Mouse (Mus musculus) kidney, adult 2 months (tissue): Measurements from ENCODE around the gene Zfp14. TPM values are rescaled to one million over a fixed set of nuclear protein-coding genes. Genes with fewer than 3 reads are reported as not detected.

ENCODE experiments used
- DNase-seq: peaks from one replicate; pipeline ENCODE4 v3.0.0; 2021
- H3K27ac ChIP-seq: fragments of 200-500 bp; 2 replicates; pipeline ENCODE4 v1.5.1; 2012; ENCODE audit warnings: low read depth, low read length, control low read depth, inconsistent platforms; ENCODE audit not compliant: insufficient read depth
- H3K27me3 ChIP-seq: fragments of 200-500 bp; replicated peaks from 2 replicates; pipeline ENCODE4 v1.6.1; 2012; ENCODE audit warnings: mild to moderate bottlenecking, moderate library complexity, low read length, inconsistent platforms; ENCODE audit not compliant: control insufficient read depth, insufficient read depth
- H3K36me3 ChIP-seq: fragments of 200-500 bp; 2 replicates; pipeline ENCODE4 v1.6.1; 2012; ENCODE audit warnings: mild to moderate bottlenecking, moderate library complexity, low read length, inconsistent platforms; ENCODE audit not compliant: control insufficient read depth, insufficient read depth
- H3K4me1 ChIP-seq: fragments of 200-500 bp; 2 replicates; pipeline ENCODE4 v1.6.1; 2011; ENCODE audit warnings: low read length; ENCODE audit not compliant: control insufficient read depth, insufficient read depth
- H3K4me3 ChIP-seq: fragments of 200-500 bp; 2 replicates; pipeline ENCODE4 v1.5.1; 2011; ENCODE audit warnings: mild to moderate bottlenecking, low read depth, low read length, control low read depth; ENCODE audit not compliant: insufficient read depth
- CTCF ChIP-seq: fragments of 200-500 bp; conservative IDR thresholded peaks from 2 replicates; pipeline ENCODE4 v1.5.1; 2011; ENCODE audit warnings: low read depth, mild to moderate bottlenecking, control low read depth, low read length, moderate library complexity, mixed read lengths; ENCODE audit not compliant: insufficient read depth, insufficient read length
- POLR2A ChIP-seq: fragments of 200-500 bp; IDR thresholded peaks from one replicate; pipeline ENCODE4 v1.6.1; 2011; ENCODE audit warnings: low read depth, low read length, control low read depth
- WGBS: fragments of 180-500 bp; shearing (Covaris S2); methylation state at CpG from one replicate; pipeline ENCODE4 v1.1.7; 2018; 5-methylcytosine and 5-hydroxymethylcytosine counted together
- polyA plus RNA-seq: library from polyadenylated mRNA; depleted of rRNA; stranded (reverse); fragments of >200 nt; gene quantifications from 2 replicates; pipeline ENCODE4 v1.2.3, GENCODE M21; 2012

The Zfp14 gene
- polyA plus RNA-seq, 1 experiment, result 1.7 TPM

GRCm38 (mm10) chr7:30090970-30091585 lies 39.9 kb upstream of the Zfp14 start:
- H3K36me3 ChIP-seq, result no peaks in the 10 kb centered on the region
- 3% methylated on average over 9 of the region's 9 CpGs for WGBS
- TF ChIP-seq CTCF (no peak), POLR2A (no peak)
- peak overlapping the region; percentile 31 for H3K4me3 ChIP-seq
- H3K27ac ChIP-seq, result peak overlapping the region; percentile 34; the same call in 1 of the 2 replicates
- DNase-seq, result peak; percentile 20
- no peaks in the 10 kb centered on the region for H3K27me3 ChIP-seq
- peaks cover 4% of the 10 kb centered on the region; the same call in 1 of the 2 replicates for H3K4me1 ChIP-seq

GRCm38 (mm10) chr7:30090092-30090969 lies 39.2 kb upstream of the Zfp14 start, which contains the start of the genes Gm26920 and Zfp566:
Gene Gm26920 (minus strand): TSS chr7:30090410.
Gene Zfp566 (minus strand): TSS chr7:30090527.
- DNase-seq, result peak; percentile 99
- Histone ChIP-seq H3K27me3 (no peaks in the 10 kb centered on the region), H3K4me3 (peak within 1 kb of the TSS; percentile 68), H3K27ac (peak within 1 kb of the TSS; percentile 37; the same call in 1 of the 2 replicates), H3K36me3 (no peaks in the 10 kb centered on the region), H3K4me1 (peaks cover 4% of the 10 kb centered on the region; the same call in 1 of the 2 replicates)
- no peak for TF ChIP-seq POLR2A
- no peak for TF ChIP-seq CTCF
- under 1% methylated on average over 40 of the region's 40 CpGs for WGBS

DNA sequence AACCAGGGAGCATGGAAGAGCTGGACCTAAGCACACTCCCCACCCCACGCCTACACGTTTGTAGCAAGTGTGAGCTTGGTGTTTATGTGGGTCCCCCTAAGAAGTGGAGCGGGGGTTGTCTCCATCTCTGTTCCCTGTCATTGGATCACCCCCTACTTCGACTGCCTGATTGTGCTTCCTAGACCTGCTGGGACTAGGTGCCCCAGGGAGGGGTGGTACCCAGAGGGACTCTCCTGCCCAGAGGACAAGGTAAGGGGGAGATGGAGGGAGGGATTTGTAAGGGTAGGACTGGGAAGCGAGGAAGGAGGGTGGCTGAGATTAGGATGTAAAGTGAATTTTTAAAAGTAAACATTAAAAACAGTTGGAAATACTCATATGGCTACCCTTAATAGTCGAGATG lies 38.2 kb upstream of the Zfp14 start:
- H3K4me3 ChIP-seq, result no peak overlapping the region
- DNase-seq, result no peak
- no peaks in the 10 kb centered on the region for H3K36me3 ChIP-seq
- H3K4me1 ChIP-seq, result peaks cover 4% of the 10 kb centered on the region; the same call in 1 of the 2 replicates
- H3K27me3 ChIP-seq, result no peaks in the 10 kb centered on the region
- TF ChIP-seq CTCF (no peak), POLR2A (no peak)
- WGBS, result 27% methylated on average over 6 of the region's 6 CpGs
- H3K27ac ChIP-seq, result no peak overlapping the region

DNA sequence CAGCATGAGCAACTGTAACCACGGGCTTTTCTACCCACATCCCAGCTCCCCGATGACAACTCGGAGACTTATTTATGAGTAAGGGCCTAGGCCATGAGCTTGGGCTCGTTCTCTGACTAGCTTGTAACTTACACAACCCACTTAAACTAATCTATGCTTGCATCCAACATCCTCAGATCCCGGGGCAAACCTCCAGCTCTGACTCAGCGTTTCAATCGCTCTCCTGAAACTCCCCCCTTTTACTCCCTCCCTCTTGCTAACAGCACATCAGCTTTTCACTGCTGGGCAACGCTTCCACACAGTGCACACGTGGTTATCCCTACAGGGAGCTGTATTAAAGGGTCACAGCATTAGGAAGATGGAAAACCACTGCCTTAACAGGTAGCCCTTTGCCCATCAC lies 35.3 kb upstream of the Zfp14 start:
- DNase-seq, result no peak
- Histone ChIP-seq H3K36me3 (no peaks in the 10 kb centered on the region), H3K4me1 (no peaks in the 10 kb centered on the region), H3K27me3 (no peaks in the 10 kb centered on the region), H3K4me3 (no peak overlapping the region), H3K27ac (no peak overlapping the region)
- WGBS, result 74% methylated on average over 9 of the region's 9 CpGs
- TF ChIP-seq POLR2A, result no peak
- no peak for TF ChIP-seq CTCF

- TF ChIP-seq CTCF (no peak), POLR2A (no peak)
- no peaks in the 10 kb centered on the region for H3K27me3 ChIP-seq
- no peaks in the 10 kb centered on the region for H3K4me1 ChIP-seq
- H3K36me3 ChIP-seq, result no peaks in the 10 kb centered on the region
- no peak within 1 kb of the TSS for H3K27ac ChIP-seq
- WGBS, result under 1% methylated on average over 50 of the region's 50 CpGs
- peak; percentile 81 for DNase-seq
- peak within 1 kb of the TSS; percentile 70 for H3K4me3 ChIP-seq
Observed at GRCm38 (mm10) chr7:30072146-30073028, 21.2 kb upstream of the Zfp14 start, which contains the start of gene Zfp82. Gene Zfp82 (minus strand): TSS chr7:30072900.

GRCm38 (mm10) chr7:30064622-30065021 lies 13.4 kb upstream of the Zfp14 start:
- DNase-seq, result no peak
- 91% methylated on average over 5 of the region's 5 CpGs for WGBS

More at GRCm38 (mm10) chr7:30064622-30065021, 13.4 kb upstream of the Zfp14 start:
- TF ChIP-seq POLR2A, result no peak
- 0 out of 2 replicates have a peak, but pooled peaks have one; percentile 19 for TF ChIP-seq CTCF
- no peak overlapping the region for H3K4me3 ChIP-seq
- no peaks in the 10 kb centered on the region for H3K27me3 ChIP-seq
- no peak overlapping the region for H3K27ac ChIP-seq
- no peaks in the 10 kb centered on the region for H3K36me3 ChIP-seq
- no peaks in the 10 kb centered on the region for H3K4me1 ChIP-seq
